Mouse (Mus musculus) spleen, postnatal 36 days (tissue): Measurements from ENCODE around the gene Neurl4.
A peak's percentile ranks its signal among the peaks of the same experiment; 100 is the strongest.

ENCODE experiments used
- DNase-seq, 2 experiments: peaks; one replicate each; pipeline ENCODE4 v3.0.0; 2022; ENCODE audit warnings: low spot score in 2 of 2, mixed read lengths in 1 of 2

The Neurl4 gene

DNA sequence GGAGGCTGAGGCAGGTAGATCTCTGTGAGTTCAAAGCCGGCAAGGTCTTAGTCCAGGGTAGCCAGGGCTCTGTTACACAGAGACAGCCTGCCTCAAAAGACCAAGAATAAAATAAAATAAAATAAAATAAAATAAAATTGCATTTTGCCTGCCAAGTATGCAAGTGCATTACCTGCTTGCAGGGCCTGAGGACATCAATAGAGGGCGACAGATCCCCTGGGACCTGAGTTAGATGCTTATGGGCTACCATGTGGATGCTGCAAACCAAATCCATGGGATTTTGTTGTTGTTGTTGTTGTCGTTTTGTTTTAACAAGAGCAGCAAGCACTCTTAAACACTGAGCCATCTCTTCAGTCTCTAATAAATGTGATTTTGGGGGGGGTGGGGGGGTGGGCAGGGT, 31.4 kb downstream of the Neurl4 start:
- no peak for DNase-seq

DNA sequence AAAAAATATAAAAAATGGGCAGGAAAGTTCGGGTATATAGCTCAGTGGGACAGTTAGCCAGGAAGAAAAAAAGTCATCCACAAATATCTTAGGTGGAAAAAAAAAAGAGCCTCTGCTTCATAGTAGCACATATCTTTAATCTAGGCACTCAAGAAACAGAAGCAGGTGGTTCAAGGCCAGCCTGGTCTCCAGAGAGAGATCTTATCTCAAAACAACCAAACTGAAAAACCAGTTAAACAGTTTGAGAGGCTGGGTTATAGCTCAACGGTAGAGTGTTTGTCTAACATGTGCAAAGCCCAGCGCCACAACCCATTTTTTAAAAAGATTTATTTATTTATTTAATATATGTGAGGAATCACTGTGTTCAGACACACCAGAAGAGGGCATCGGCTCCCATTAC, 32.2 kb downstream of the Neurl4 start:
- no peak for DNase-seq

- peak; percentile 79 to 90 for DNase-seq
These were observed 33.3 kb downstream of the Neurl4 start for GRCm38 (mm10) chr11:69934169-69934568.

GRCm38 (mm10) chr11:69934681-69935080, 33.8 kb downstream of the Neurl4 start:
- no peak for DNase-seq

DNA sequence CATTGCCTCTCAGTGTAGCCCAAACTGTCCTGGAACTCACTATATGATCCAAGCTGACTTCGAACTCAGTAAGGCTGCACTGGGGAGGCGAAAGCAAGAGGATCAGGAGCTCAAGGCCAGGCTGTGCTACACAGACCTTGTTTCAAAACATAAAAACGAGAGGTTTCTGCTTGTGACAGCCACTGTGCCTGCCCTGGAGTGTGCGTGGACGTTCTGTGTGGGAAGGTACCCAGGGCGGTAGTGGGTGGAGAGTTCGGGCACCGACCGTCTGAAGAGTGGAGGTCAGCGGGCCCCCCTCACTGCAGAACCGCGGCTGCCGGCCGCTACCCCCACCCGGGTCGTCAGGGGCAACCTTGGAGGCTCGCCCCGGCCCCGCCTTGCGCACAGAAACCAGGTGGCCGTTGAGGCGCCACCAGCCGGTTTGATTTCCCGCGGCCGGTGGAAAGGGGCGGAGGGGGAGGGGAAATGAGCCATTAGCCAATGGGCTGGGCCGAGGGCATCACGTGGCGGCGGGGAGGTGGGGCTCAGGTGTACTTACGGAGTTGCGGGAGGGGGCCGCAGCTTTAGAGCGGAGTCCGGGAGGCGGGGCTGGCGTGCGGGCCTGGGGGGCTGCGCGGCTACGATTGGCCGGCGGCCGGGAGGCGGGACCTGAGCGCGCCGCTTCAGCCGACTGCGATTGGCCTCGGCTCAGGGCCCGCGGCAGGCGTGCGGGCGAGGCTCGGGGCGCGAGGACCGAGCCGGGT, 34.4 kb downstream of the Neurl4 start, which contains the start of gene Ybx2:
Ybx2 (plus strand) TSS at position 660 of the 743 bp plus-strand sequence.
- peak; percentile 82 to 87 for DNase-seq

DNA sequence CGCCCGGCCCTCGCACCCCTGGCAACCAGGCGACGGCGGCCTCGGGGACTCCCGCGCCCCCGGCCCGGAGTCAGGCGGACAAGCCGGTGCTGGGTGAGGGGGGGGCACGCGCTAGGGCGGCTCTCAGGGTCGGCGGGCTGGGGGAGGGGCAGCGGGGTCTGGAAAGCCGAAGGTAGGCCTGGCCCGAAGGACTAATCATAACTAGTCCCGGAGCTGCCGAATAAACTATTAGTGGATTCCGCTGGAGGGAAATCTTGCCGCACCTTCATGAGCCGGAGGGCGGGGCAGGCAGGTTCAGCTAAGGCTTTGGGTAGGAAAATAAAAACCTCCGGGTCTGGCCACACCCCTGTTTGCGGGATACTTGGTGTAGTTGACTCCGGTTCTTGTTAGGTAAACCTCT, 35.3 kb downstream of the Neurl4 start:
- DNase-seq, result no peak

DNA sequence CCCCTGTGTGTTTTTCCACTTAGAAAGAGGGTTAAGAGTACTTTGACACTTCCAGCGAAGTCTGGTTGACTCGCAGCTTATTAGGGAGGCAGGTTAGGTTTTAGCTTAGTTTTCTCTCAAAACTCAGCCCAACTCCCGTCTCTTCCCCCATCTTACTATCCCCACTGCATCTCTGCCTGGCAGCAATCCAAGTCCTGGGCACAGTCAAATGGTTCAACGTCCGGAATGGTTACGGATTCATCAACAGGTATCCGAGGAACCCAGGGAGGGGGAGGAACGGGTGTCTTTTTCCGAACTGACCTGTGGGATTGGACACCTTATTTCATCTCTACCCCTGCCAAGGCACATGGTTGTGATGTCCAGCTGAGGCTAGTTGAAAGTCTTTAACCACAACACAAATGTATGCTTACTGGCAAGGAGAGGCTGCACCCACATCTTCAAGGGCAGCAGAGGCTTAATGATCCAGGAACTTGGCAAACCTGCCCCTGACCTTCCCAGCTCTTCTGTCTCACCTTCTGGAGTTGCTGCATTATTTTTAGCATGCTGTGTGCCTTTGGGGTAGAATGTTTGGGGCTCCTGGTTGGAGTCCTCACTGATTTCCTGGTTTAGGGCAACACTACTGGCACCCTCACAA, 36.0 kb downstream of the Neurl4 start:
- no peak for DNase-seq

- DNase-seq, result no peak
These were observed 36.5 kb downstream of the Neurl4 start for GRCm38 (mm10) chr11:69937385-69937784.

DNA sequence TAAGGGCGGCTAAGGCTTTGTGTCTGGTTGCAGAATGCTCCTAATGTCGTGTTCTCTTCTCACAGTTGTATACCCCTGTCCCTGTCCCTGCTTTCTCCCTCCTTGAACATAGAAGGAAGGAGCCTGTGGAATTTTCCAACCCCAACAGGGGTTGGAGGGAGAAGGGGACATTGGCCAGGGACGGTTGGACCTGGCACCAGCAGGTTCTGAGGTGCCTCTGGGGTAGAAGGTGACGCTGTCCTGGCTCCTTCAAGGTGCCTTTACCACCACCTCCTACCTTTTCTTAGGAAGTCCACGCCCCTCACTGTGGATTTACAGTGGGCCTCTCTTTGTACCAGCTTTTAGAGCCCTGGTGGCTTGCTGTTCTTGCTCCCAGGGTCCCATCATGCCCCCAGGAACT, 37.0 kb downstream of the Neurl4 start:
- no peak for DNase-seq

- DNase-seq, result no peak
These were observed 37.6 kb downstream of the Neurl4 start for GRCm38 (mm10) chr11:69938401-69938979.

DNA sequence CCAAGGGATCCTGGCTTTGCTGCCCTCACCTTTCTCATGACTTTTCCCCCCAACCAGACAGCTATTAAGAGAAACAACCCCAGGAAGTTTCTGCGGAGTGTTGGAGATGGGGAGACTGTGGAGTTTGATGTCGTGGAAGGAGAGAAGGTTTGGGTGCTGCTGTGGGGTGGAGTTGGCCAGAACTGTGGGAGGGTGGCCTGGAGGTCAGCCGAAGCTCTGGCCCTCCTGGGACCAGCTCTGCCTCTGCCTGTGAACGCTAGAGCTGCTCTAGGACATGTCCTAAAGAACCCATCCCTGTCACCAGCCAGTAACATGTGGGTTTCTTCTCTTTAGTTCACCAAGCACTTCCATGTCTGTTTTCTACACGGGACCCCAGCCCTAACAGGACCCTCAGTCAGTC, 38.3 kb downstream of the Neurl4 start:
- DNase-seq, result no peak

DNA sequence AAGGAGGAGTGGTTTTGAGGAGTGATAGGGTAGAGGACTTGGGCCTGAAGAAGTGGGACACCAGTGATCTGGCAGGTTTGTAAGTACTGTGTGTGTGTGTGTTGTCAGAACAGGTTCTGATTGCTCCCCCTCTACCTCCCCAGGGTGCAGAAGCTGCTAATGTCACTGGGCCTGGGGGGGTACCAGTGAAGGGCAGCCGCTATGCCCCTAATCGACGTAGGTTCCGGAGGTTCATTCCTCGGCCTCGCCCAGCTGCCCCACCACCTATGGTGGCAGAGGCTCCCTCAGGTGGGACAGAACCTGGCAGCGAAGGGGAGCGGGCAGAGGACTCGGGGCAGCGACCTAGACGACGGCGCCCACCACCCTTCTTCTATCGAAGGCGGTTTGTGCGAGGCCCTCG, 38.9 kb downstream of the Neurl4 start:
- DNase-seq, result no peak

DNA sequence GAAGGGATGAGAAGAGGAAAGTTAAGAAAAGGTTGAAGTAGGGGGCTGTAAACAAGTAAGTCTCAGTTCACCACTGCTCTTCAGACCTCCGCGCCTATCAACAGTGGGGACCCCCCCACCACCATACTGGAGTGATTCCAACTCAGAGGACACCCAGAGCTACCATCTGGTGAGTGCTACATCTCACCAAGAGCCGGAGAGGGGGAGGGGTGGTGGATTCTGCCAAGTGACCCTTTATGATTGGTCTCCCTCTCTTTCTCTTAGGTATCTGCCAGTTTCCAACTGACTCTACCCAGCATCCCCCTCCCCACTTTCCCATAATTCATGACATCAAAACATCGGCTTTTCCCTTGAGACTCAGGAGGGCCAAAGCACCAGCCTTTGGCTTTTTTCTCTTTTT, 40.1 kb downstream of the Neurl4 start:
- DNase-seq, result no peak

- no peak for DNase-seq
These were observed 44.3 kb downstream of the Neurl4 start for GRCm38 (mm10) chr11:69945216-69945615.

GRCm38 (mm10) chr11:69945997-69946891, 45.4 kb downstream of the Neurl4 start:
- DNase-seq, result peak in 1 of 2 experiments; percentile 49

DNA sequence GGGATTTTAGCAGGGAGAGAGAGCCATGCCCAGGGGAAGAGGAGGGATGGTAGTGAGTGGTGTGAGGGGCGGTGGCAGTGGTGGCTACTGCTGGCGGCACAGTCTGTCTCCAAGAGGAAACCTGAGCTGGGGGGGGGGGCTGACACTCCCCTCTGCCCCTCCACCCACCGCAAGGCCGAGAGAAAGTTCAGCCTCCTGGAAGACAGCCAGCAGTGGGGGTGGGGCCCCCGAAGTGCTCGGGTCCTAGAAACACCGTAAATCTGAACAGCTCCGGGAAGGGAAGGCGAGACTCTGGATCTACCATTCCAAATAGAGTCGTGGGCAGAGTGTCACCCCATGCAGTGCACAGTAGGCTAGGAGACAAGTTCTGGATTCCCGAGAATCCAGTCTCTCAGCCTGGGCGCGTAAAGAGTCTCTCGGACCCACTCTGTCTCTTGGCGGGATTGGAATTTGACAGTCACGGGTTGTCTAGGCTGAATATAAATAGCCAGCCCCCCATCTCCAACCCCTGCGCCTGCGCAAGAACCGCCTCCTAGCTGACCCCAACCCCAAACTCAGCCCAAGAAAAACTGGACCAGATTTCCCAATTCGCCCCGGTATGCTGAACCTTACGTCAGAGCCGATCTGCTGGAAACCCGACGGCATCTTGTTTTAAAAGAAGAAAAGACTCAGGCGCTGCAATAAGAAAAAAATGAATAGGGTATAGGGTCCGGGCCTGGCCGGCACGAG, 46.6 kb downstream of the Neurl4 start:
- DNase-seq, result no peak

- peak; percentile 88 to 93 for DNase-seq
These were observed 47.3 kb downstream of the Neurl4 start, which contains the start of gene Slc2a4 for GRCm38 (mm10) chr11:69948066-69948762. Gene Slc2a4, minus strand, starts transcription at chr11:69948188.

GRCm38 (mm10) chr11:69948763-69949150, 47.9 kb downstream of the Neurl4 start:
- peak; percentile 77 to 86 for DNase-seq

DNA sequence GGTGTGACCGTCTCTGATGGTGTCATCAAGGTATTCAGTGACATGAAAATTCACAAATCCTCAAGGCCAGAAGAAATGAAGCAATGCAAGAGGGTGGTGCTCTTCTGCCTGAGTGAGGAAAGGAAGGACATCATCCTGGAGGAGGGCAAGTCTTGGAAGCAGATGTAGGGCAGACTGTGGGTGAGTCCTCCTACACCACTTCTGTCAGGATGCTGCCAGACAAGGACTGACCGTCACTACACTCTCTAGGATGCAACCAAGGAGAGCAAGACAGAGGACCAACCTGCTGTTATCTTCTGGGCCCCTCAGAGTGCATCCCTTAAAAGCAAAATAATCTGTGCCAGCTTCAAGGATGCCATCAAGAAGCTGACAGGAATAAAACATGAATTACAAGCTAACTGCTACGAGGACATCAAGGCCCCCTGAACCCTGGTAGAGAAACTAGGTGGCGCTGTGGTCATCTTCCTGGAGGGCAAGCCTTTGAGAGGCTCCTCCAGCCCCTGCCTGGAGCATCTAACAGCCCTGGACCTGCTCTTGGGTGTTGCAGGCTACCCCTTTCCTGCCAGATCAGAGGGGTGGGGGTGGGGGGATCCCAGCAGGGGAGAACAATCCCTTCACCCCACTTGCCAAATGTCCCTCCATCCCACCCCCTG, 50.1 kb downstream of the Neurl4 start:
- no peak for DNase-seq

DNA sequence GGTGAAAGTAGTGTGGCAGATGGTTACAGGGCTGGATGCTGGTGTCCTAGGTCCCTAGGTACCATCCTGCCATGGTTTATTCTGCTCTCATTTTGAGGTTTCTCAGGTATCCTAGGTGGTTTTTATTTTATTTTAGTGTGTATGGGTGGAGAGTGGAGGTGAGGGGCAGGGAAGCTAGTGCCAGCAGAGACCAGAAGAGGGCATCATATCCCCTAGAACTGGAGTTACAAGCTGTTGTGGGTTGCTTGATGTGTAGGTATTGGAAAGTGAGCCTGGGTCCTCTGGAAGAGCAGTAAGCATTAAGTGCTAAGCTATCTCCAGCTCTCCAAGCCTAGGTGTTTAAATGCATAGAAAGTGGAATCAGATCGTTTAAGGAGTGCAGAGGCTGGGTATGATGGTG, 51.4 kb downstream of the Neurl4 start:
- DNase-seq, result no peak
